Mouse (Mus musculus) spleen, adult 18-20 months (tissue): ENCODE data around the gene Olfr1206.

ENCODE experiments used
- DNase-seq, 2 experiments: peaks; one replicate each; pipeline ENCODE4 v3.0.0; 2022; ENCODE audit warnings: mixed read lengths in 2 of 2

Gene Olfr1206

GRCm38 (mm10) chr2:88862931-88863330 lies at the start of gene Olfr1206:
Gene Olfr1206 (plus strand): TSS chr2:88863231.
- DNase-seq: no peak

GRCm38 (mm10) chr2:88814196-88814595 lies 48.8 kb upstream of the Olfr1206 start, which contains the start of gene Olfr1202:
Gene Olfr1202 (plus strand): TSS chr2:88814496.
- DNase-seq: no peak

GRCm38 (mm10) chr2:88829437-88829836 lies 33.6 kb upstream of the Olfr1206 start, which contains the start of gene Olfr1205:
Gene Olfr1205 (plus strand): TSS chr2:88829737.
- no peak for DNase-seq

- no peak for DNase-seq
Measured at GRCm38 (mm10) chr2:88838477-88838876, 24.6 kb upstream of the Olfr1206 start.

- DNase-seq: no peak
Measured at GRCm38 (mm10) chr2:88848992-88849391, 14.0 kb upstream of the Olfr1206 start, which contains the start of gene Olfr1204. Gene Olfr1204 (plus strand): TSS chr2:88849292.

- no peak for DNase-seq
Measured at GRCm38 (mm10) chr2:88902211-88902610, 39.2 kb downstream of the Olfr1206 start, which contains the start of gene Olfr1208. Gene Olfr1208 (minus strand): TSS chr2:88902311.

- DNase-seq: no peak
Measured at GRCm38 (mm10) chr2:88915057-88915456, 52.0 kb downstream of the Olfr1206 start, which contains the start of gene Olfr1209. Gene Olfr1209 (minus strand): TSS chr2:88915157.
